Mouse (Mus musculus): Measurements from ENCODE around the gene Ccdc116. TPM values are rescaled to one million over a fixed set of nuclear protein-coding genes. Genes with fewer than 3 reads are reported as not detected.
A peak's percentile ranks its signal among the peaks of the same experiment; 100 is the strongest.

The Ccdc116 gene
- polyA plus RNA-seq, 1 experiment, result 0.84 TPM

DNA sequence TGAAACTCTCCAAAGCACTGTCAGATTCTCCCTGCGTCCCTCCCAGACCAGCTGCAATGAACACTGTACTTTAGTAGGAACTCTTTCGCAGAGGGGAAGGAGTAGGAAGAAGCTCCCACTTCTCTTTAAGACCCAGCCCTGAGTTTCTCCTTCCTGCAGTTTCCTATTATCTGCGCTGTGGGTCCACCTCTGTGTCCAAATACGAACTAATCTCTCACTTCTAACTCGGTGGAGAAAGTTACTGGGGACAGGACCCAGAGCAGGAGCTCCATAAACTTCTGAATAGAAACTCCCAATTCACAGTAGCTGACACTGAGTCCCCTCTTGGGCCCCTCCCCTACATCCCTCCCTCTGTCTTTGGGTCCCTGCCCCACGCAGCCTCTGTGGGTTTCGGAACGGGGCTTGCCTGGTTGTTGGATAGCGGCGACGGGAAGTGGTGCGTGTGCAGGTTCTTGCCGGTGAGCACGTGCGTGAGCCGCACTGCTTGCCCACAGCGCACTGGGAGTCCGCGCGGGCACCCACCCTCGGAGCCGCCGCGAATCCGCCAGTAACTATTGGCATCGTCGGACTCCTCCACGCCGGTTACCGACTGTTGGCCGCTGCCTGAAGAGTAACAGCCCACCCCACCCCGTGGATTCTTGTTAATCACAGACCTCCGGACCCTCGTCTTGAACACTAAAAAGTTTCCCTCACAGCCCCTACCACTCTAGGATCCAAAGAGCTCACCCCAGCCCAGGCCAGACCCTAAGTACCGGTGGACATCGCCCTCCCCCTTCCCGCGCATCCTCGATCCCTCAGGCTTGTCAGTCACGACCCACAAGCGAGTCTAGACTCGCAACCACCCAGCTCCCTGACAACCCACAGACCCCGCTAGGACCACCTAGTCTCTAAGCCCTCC is 15.6 kb downstream of the Ccdc116 start:
- DNase-seq (ENCODE audit: low read depth), result no peak

DNA sequence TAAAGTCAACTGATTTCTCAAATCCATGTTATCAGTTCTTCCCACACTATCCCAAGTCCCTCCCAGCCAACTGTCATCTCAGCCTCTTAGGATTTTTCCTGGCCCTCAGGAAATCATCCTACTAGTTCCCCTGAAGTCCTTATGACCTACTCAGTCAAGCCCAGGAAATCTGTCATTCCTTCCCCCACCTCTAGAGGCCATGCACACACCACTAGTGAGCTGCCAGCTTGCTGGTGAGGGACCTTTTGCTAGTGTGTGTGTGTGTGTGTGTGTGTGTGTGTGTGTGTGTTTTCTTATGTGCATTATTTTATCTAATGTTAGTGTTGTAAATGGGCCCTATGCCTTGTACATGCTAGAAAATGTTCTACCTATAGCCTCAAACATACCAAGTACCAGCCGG is 19.7 kb downstream of the Ccdc116 start:
- DNase-seq (ENCODE audit: low read depth), result no peak

DNA sequence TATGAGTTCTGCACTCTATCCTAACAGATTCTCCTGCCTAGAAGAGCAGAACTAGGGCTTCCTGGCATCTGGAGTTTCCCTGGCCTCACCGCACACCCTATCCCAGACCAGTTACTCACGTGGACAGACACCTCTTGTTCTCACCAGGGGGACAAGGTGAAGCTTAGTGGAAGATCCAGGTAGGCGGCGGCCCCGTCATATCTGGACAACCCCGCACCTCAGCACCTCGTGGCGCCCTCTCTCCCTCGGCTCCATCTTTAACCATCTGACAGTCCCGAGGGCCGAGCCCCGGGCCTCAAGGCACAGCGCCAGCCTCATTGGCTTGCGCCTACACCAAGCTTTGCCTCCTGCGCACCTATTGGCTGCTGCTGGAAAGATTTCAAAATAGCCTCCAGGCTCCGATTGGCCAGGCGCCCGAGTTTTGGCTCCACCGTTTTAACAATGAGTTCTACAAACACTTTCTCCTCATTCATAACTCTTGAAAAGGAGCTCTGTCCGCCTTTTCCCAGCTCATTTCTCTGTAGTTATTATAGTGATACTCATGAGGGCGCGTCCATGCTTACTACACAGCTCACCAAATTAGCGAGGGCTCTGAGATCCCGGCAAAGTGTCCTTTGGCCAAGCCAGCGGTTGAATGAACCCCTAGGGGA is 22.0 kb downstream of the Ccdc116 start, which contains the start of gene 2610318N02Rik:
Gene 2610318N02Rik, minus strand, starts transcription at position 297 of the 650 bp plus-strand sequence.
- DNase-seq (ENCODE audit: low read depth), result no peak

DNA sequence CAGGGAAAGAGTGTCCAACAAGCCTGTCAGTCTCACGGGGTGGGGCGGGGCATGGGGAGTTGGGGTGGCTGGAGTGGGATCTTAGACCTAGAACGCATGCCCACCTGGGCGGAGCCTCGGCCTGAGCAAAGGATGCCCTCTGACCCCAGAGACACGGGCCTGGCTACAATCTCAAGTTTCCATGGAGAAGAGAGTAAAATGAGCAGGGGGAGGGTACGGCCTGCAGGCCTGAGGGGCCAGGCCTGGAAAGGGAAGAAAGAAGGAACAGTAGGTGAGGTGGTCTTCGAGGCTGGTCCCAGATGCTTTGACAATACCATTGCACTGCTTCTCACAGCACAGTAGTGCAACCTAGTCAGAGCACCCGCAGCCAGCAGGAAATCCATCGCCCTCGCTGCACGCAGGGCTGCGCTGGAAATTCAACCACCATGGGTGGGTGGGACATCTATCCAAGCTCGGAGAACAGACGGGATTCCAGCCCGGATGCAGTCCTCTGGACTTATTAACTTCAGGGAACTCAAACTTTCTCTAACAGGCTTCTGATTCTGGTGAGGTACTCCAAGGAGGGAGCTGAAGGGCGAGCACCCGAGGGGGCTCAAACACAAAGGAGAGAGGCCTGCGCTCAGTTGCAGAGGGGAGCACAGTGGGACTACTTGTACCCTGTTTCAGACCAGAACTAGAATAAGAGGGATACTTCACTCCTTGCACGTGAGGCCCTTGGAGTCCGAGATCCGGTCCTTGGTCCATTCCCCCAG is 22.7 kb downstream of the Ccdc116 start:
- DNase-seq (ENCODE audit: low read depth), result no peak

DNA sequence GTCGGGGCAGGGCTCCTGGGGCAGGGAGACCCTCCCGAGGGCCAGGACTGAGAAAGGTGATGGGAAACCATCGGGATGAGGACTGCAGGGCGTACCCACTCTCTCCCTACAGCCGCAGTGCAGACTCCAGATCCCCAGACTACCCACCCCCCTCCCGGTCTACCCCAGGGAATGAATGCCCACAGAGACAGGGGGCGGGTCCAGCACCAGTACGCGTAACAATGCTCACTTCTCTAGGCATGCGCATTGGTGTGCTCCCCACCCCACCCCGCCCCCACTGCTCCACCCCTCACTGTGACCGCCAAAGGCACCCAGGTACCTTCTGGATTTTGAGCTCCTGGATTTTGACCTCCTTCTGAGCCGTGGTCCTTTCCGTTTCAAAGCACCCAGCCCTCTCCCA is 25.5 kb downstream of the Ccdc116 start:
- no peak for DNase-seq (ENCODE audit: low read depth)

DNA sequence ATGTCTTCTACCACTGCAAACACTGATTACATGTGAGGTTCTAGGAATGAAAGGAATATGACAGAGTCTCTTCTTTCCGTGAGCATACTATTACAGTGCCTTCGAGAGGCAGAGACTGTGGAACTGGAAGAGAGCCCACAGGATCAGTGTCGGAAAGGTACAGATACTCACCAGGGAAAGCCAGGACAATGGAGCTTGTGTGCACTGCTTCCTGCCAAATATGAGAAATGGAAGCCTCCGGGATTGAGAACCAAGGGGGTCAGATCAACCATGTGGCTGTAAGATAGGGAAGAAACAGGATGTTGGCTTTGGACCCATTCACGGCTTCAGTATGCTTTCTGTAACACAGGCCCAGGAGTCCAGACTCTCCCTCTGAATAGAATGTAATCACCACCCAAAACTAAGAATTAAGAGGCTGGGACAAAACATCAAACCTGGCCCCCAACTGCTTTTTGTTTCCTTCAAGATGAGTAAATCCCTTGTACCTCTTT is 29.7 kb downstream of the Ccdc116 start:
- DNase-seq (ENCODE audit: low read depth), result no peak

DNA sequence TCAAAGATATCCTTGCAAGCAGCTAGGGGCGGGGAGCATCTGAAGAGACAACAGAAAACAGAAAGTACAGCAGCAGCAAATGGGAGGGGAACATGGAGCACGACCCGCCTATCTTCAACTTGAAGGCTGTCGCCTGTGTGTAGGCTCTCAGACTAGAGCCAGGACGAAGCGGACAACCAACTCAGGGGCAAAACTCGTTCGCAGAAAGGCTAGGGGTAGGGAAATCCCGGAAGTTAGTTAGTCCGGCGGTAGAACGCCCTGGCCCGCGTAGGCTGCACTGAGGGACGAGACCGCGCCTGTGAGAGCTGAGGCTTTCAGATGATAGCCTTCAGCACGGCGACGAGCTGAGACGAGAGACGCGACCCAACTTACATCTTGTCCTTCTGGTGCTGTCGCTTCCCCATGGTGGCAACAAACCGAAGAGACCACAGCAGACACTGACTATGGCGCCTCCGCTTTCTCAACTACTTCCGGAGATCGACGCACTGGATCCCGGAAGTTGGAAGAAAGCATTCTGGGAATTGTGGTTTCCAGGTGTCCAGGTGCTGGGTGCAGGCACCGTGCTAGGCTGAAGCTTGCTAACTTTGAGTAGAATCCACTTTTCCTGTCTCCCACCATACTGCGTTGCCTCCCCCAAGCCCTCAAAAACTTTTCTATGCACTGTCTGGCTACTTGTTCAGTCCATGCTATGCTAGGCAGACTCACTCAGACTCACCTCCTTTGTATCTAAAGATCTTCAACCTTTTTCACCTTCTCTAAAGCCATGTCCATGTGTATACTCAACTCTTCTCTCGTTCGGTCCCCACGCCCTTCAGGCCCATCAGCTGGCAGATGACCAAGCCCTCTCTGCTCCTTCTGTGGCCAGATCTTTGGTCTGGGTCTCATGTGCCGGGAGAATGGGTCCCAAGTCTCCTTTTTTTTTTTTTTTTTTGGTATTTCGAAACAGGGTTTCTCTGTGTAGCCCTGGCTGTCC is 36.0 kb downstream of the Ccdc116 start, which contains the start of gene Ppil2:
Gene Ppil2, minus strand, starts transcription at position 487 of the 973 bp plus-strand sequence.
- peak; percentile 34 for DNase-seq (ENCODE audit: low read depth)

DNA sequence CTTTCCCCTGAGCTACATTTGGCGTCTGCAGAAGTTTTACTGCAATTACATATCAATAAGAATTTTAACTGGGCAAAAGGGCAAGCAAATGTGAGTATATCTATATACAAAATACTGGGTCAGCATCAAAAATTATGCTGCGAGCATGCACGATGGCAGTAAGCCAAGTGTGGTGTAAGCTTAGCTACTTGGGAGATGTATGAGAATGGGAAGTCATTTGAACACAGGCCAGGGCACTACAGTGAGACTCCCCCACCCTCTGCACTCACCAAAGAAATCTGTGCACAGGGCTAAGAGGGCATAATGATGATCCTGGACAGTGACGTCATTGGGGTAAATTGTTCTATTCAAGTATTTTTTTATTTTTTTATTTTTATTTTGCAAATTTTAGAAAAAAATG is 42.4 kb downstream of the Ccdc116 start:
- DNase-seq (ENCODE audit: low read depth), result no peak

DNA sequence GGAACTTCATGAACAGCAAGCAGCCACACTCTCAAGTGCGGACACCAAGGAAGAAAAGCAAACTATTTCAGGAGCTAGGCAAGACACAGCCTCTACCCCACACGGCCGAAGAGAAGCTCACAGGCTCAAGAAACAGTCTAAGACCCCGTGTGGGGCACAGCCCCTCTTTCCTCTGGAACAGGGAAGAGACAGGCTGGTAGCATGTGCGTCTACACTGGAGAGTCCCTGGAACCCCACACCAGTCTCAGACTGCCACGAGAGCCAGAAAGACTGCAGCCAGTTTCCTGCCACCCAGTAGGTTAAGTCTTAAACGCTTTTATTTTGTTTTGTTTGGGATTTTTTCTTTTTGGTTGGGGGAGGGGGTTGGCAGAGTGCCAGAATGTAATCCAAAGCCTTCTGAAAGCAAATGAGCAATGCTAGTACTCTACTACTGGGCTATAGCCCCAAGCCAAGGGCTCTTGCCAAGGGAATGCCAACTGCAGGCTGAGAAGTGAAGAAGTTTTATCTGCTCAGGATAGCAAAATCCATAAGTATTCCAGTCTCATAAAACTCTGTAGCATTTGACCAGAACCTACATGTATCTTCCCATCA is 44.3 kb downstream of the Ccdc116 start:
- DNase-seq (ENCODE audit: low read depth), result no peak

DNA sequence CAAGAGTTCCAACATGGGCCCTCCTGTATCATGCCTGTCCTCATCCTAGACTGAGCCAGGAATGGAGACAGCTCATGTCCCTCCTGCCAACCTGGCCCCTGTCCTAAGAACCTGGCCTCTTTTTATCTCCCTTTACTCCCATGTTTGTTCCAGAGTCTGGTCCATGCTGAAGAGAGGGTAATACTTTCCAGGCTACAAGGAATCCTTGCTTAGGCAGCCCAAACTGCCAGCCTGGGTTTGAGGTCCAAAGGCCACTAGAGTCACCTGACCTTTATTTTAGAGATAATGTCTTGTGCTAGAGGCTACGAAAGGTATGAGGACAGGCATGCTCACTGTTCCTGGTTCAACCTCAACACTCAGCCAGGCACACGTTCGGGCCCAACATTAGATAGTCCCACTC is 50.1 kb downstream of the Ccdc116 start:
- no peak for DNase-seq (ENCODE audit: low read depth)

Other genes starting within 250 kb of the Ccdc116 start
- gene Mapk1, start 163.8 kb downstream of the Ccdc116 start, polyA plus RNA-seq (2012; rRNA removed), result 73.9 and 76.7 TPM in 2 replicates
- 2.4 TPM in 2 replicates for gene Ypel1, start 77.5 kb downstream of the Ccdc116 start, polyA plus RNA-seq (2012; rRNA removed)
- gene Ppil2, start 36.0 kb downstream of the Ccdc116 start, polyA plus RNA-seq (2012; rRNA removed), result 76.0 and 83.6 TPM in 2 replicates
- gene 2610318N02Rik, start 22.1 kb downstream of the Ccdc116 start, polyA plus RNA-seq (2012; rRNA removed), result 9.5 and 15.0 TPM in 2 replicates
- gene Sdf2l1, start 14.8 kb downstream of the Ccdc116 start, polyA plus RNA-seq (2012; rRNA removed), result 107 and 171 TPM in 2 replicates
- 3.8 and 5.3 TPM in 2 replicates for gene Ydjc, start 2.6 kb downstream of the Ccdc116 start, polyA plus RNA-seq (2012; rRNA removed)
- gene Ube2l3, start 55.4 kb upstream of the Ccdc116 start, polyA plus RNA-seq (2012; rRNA removed), result 48.4 and 51.4 TPM in 2 replicates
- 0.36 and 0.88 TPM in 2 replicates for gene Rimbp3, start 61.4 kb upstream of the Ccdc116 start, polyA plus RNA-seq (2012; rRNA removed)
- 2.6 and 3.4 TPM in 2 replicates for gene Hic2, start 86.3 kb upstream of the Ccdc116 start, polyA plus RNA-seq (2012; rRNA removed)
- 15.6 and 23.2 TPM in 2 replicates for gene Tmem191c, start 128.8 kb upstream of the Ccdc116 start, polyA plus RNA-seq (2012; rRNA removed)
- 0.12 and 0.18 TPM in 2 replicates for gene Serpind1, start 184.1 kb upstream of the Ccdc116 start, polyA plus RNA-seq (2012; rRNA removed)